Mouse (Mus musculus) liver, embryonic 16.5 days (tissue): ENCODE results near the gene Thop1. TPM values are rescaled to one million over a fixed set of nuclear protein-coding genes. Genes with fewer than 3 reads are reported as not detected.

Experiments
- ATAC-seq: fragments of 200-750 bp; cut with Nextera tagmentation; 2 replicates; pipeline ENCODE4 v1.8.0; 2017; ENCODE audit warnings: low read depth, mild to moderate bottlenecking, moderate number of reproducible peaks, moderate library complexity
- H3K27ac ChIP-seq: fragments of 300-500 bp; sonication (generic); 2 replicates; pipeline ENCODE4 v1.5.1; 2014; ENCODE audit warnings: mild to moderate bottlenecking, low read length
- H3K27me3 ChIP-seq: fragments of 300-500 bp; sonication (generic); 2 replicates; pipeline ENCODE4 v1.6.1; 2014; ENCODE audit warnings: low read depth, low read length, mixed read lengths; ENCODE audit not compliant: control insufficient read depth, insufficient read depth
- H3K36me3 ChIP-seq: fragments of 300-500 bp; sonication (generic); 2 replicates; pipeline ENCODE4 v1.6.1; 2014; ENCODE audit warnings: mild to moderate bottlenecking; ENCODE audit not compliant: control insufficient read depth, insufficient read depth
- H3K4me1 ChIP-seq: fragments of 300-500 bp; sonication (generic); 2 replicates; pipeline ENCODE4 v1.6.1; 2014; ENCODE audit warnings: low read depth, low read length, mixed read lengths; ENCODE audit not compliant: control insufficient read depth
- H3K4me2 ChIP-seq: fragments of 300-500 bp; sonication (generic); 2 replicates; pipeline ENCODE4 v1.6.1; 2014; ENCODE audit warnings: low read depth, low read length, mixed read lengths
- H3K4me3 ChIP-seq: fragments of 300-500 bp; sonication (generic); 2 replicates; pipeline ENCODE4 v1.5.1; 2014; ENCODE audit warnings: low read depth, mild to moderate bottlenecking, low read length
- H3K9ac ChIP-seq: fragments of 300-500 bp; sonication (generic); 2 replicates; pipeline ENCODE4 v1.6.1; 2014; ENCODE audit warnings: low read depth, low read length
- H3K9me3 ChIP-seq: fragments of 300-500 bp; sonication (generic); replicated peaks from 2 replicates; pipeline ENCODE4 v1.6.1; 2016; ENCODE audit warnings: low read length; ENCODE audit not compliant: control insufficient read depth
- WGBS: fragments of 180-500 bp; shearing (Covaris S2); extraction: QIAGEN DNeasy Blood & Tissue Kit; methylation state at CpG from one replicate; pipeline ENCODE4 v1.1.7; 2014; ENCODE audit not compliant: insufficient replicate concordance; 5-methylcytosine and 5-hydroxymethylcytosine counted together
- microRNA-seq: library from miRNA; unstranded; fragments of <30 nt; microRNA quantifications from one replicate; pipeline ENCODE4, GENCODE M21; 2016
- polyA plus RNA-seq: library from polyadenylated mRNA; unstranded; fragments of >200 nt; fragmentation: Nextera tagmentation; extraction: Ambion mirVana; gene quantifications from 2 replicates; pipeline ENCODE4 v1.2.1, GENCODE M21; 2015

The Thop1 gene
- polyA plus RNA-seq, 1 experiment from 2014 or later: 16.6 TPM

- no peak overlapping the region for H3K27ac ChIP-seq
- ATAC-seq: no peak
- H3K27me3 ChIP-seq: no peaks in the 10 kb centered on the region
- H3K9ac ChIP-seq: no peak overlapping the region
- H3K36me3 ChIP-seq: peaks cover 51% of the 10 kb centered on the region
- WGBS: 88% methylated on average over 10 of the region's 10 CpGs
- peaks cover 6% of the 10 kb centered on the region; the same call in 1 of the 2 replicates for H3K4me1 ChIP-seq
- no peaks in the 10 kb centered on the region for H3K9me3 ChIP-seq
- no peak overlapping the region for H3K4me3 ChIP-seq
- H3K4me2 ChIP-seq: no peak overlapping the region
Observed at GRCm38 (mm10) chr10:81119625-81120024, 49.8 kb downstream of the Thop1 start.

GRCm38 (mm10) chr10:81120650-81121049 lies 50.8 kb downstream of the Thop1 start:
- no peak overlapping the region for H3K9ac ChIP-seq
- no peak for ATAC-seq
- no peak overlapping the region for H3K4me3 ChIP-seq
- no peaks in the 10 kb centered on the region for H3K9me3 ChIP-seq
- H3K4me2 ChIP-seq: no peak overlapping the region
- peaks cover 6% of the 10 kb centered on the region; the same call in 1 of the 2 replicates for H3K4me1 ChIP-seq
- WGBS: 78% methylated on average over 7 of the region's 7 CpGs
- H3K36me3 ChIP-seq: peaks cover 45% of the 10 kb centered on the region
- no peaks in the 10 kb centered on the region for H3K27me3 ChIP-seq
- no peak overlapping the region for H3K27ac ChIP-seq

- H3K36me3 ChIP-seq: peaks cover 32% of the 10 kb centered on the region
- no peaks in the 10 kb centered on the region for H3K9me3 ChIP-seq
- no peak overlapping the region for H3K4me3 ChIP-seq
- no peak for ATAC-seq
- no peak overlapping the region for H3K27ac ChIP-seq
- WGBS: 37% methylated on average over 2 of the region's 2 CpGs
- H3K9ac ChIP-seq: no peak overlapping the region
- peaks cover 7% of the 10 kb centered on the region; the same call in 1 of the 2 replicates for H3K4me1 ChIP-seq
- no peak overlapping the region for H3K4me2 ChIP-seq
- no peaks in the 10 kb centered on the region for H3K27me3 ChIP-seq
Observed at GRCm38 (mm10) chr10:81122889-81123288, 53.1 kb downstream of the Thop1 start.

GRCm38 (mm10) chr10:81123500-81123899 lies 53.7 kb downstream of the Thop1 start:
- Histone ChIP-seq H3K4me2 (no peak overlapping the region), H3K36me3 (peaks cover 29% of the 10 kb centered on the region), H3K9me3 (no peaks in the 10 kb centered on the region), H3K27ac (no peak overlapping the region), H3K9ac (no peak overlapping the region), H3K27me3 (no peaks in the 10 kb centered on the region), H3K4me3 (no peak overlapping the region), H3K4me1 (peaks cover 13% of the 10 kb centered on the region)
- 73% methylated on average over 11 of the region's 11 CpGs for WGBS
- ATAC-seq: no peak

Small RNAs within 50 kb of the gene (microRNA-seq; reads per million reads assigned to microRNA genes)
- not detected for gene Mir5615-1
- gene Mir5615-2: not detected

Other genes starting within 250 kb of the Thop1 start
- gene Oaz1, start 243.4 kb upstream of the Thop1 start, polyA plus RNA-seq: 1,363 and 1,382 TPM in 2 replicates
- gene Lingo3, start 226.0 kb upstream of the Thop1 start, polyA plus RNA-seq: not detected in 2 replicates
- gene Lsm7, start 214.8 kb upstream of the Thop1 start, polyA plus RNA-seq: 92.5 and 108 TPM in 2 replicates
- gene Sppl2b, start 214.8 kb upstream of the Thop1 start, polyA plus RNA-seq: 60.4 and 65.3 TPM in 2 replicates
- gene Tmprss9, start 198.2 kb upstream of the Thop1 start, polyA plus RNA-seq: 0.04 TPM in 1 of 2 replicates, not detected in the other
- gene Timm13, start 169.1 kb upstream of the Thop1 start, polyA plus RNA-seq: 151 and 160 TPM in 2 replicates
- 10.3 TPM in 2 replicates for gene Lmnb2, start 151.8 kb upstream of the Thop1 start, polyA plus RNA-seq
- gene Gadd45b, start 140.0 kb upstream of the Thop1 start, polyA plus RNA-seq: 4.0 and 5.0 TPM in 2 replicates
- gene Gng7, start 55.1 kb upstream of the Thop1 start, polyA plus RNA-seq: 0.36 and 0.44 TPM in 2 replicates
- not detected in 2 replicates for gene Diras1, start 44.4 kb upstream of the Thop1 start, polyA plus RNA-seq
- gene Slc39a3, start 32.6 kb upstream of the Thop1 start, polyA plus RNA-seq: 5.5 TPM in 2 replicates
- 55.3 and 57.3 TPM in 2 replicates for gene Sgta, start 9.9 kb upstream of the Thop1 start, polyA plus RNA-seq
- gene Creb3l3, start 28.8 kb downstream of the Thop1 start, polyA plus RNA-seq: 39.9 and 45.9 TPM in 2 replicates
- 93.8 and 100 TPM in 2 replicates for gene Map2k2, start 35.9 kb downstream of the Thop1 start, polyA plus RNA-seq
- 30.0 and 35.0 TPM in 2 replicates for gene Zbtb7a, start 65.2 kb downstream of the Thop1 start, polyA plus RNA-seq
- gene Pias4, start 97.9 kb downstream of the Thop1 start, polyA plus RNA-seq: 21.8 and 22.1 TPM in 2 replicates
- 266 and 282 TPM in 2 replicates for gene Eef2, start 106.6 kb downstream of the Thop1 start, polyA plus RNA-seq
- 11.0 and 12.2 TPM in 2 replicates for gene Dapk3, start 113.0 kb downstream of the Thop1 start, polyA plus RNA-seq
- gene 4930442H23Rik, start 113.8 kb downstream of the Thop1 start, polyA plus RNA-seq: not detected in 2 replicates
- 0.05 TPM in 1 of 2 replicates, not detected in the other for gene Nmrk2, start 132.0 kb downstream of the Thop1 start, polyA plus RNA-seq
- gene Atcay, start 160.8 kb downstream of the Thop1 start, polyA plus RNA-seq: 0.02 and 0.04 TPM in 2 replicates
- 0.59 and 1.1 TPM in 2 replicates for gene Zfr2, start 163.1 kb downstream of the Thop1 start, polyA plus RNA-seq
- 1.6 and 1.8 TPM in 2 replicates for gene Matk, start 182.9 kb downstream of the Thop1 start, polyA plus RNA-seq
- gene Mrpl54, start 196.9 kb downstream of the Thop1 start, polyA plus RNA-seq: 80.0 and 88.1 TPM in 2 replicates
- gene Apba3, start 196.9 kb downstream of the Thop1 start, polyA plus RNA-seq: 24.2 and 26.3 TPM in 2 replicates
- gene Tjp3, start 221.5 kb downstream of the Thop1 start, polyA plus RNA-seq: 0.82 and 1.4 TPM in 2 replicates
- 13.9 and 14.7 TPM in 2 replicates for gene Pip5k1c, start 222.9 kb downstream of the Thop1 start, polyA plus RNA-seq